Mouse (Mus musculus): Measurements from ENCODE around the gene Lrrc61.

DNA sequence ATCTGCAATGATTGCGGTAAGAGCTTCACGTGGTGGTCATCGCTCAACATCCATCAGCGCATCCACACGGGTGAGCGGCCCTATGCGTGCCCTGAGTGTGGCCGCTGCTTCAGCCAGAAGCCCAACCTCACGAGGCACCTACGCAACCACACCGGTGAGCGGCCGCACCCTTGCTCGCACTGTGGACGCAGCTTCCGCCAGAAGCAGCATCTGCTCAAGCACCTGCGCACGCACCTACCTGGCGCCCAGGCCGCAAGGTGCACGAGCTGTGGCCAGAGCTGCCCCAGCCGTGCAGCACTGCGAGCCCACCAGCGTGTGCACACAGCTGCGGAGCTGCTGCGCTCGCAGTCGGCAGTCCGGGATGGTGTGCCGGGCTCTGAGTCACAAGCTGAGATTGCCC lies 65.4 kb downstream of the Lrrc61 start:
- TF ChIP-seq CTCF (IDR thresholded peaks at IDR 0.05; ENCODE audit: extremely low read depth, insufficient read depth, insufficient read length, insufficient replicate concordance) (no peak), POLR2A (IDR thresholded peaks at IDR 0.05; ENCODE audit: low read depth, low read length) (no peak)
